Mouse (Mus musculus): ENCODE data around the gene 1600002K03Rik.

The 1600002K03Rik gene

GRCm38 (mm10) chr10:80141243-80141642 lies 31.5 kb upstream of the 1600002K03Rik start:
- DNase-seq (ENCODE audit: low spot score) = peak; percentile 93

- DNase-seq (ENCODE audit: low spot score) = peak; percentile 95
These were observed 30.8 kb upstream of the 1600002K03Rik start for GRCm38 (mm10) chr10:80141786-80142529.

- DNase-seq (ENCODE audit: low spot score) = no peak
These were observed 30.2 kb upstream of the 1600002K03Rik start for GRCm38 (mm10) chr10:80142530-80142925.

GRCm38 (mm10) chr10:80143664-80144063 lies 29.1 kb upstream of the 1600002K03Rik start:
- DNase-seq (ENCODE audit: low spot score) = no peak

GRCm38 (mm10) chr10:80144159-80144558 lies 28.6 kb upstream of the 1600002K03Rik start:
- no peak for DNase-seq (ENCODE audit: low spot score)

GRCm38 (mm10) chr10:80144864-80145838 lies 27.6 kb upstream of the 1600002K03Rik start:
- DNase-seq (ENCODE audit: low spot score) = no peak

GRCm38 (mm10) chr10:80145896-80146295 lies 26.8 kb upstream of the 1600002K03Rik start:
- DNase-seq (ENCODE audit: low spot score) = no peak

- DNase-seq (ENCODE audit: low spot score) = peak; percentile 68
These were observed 26.2 kb upstream of the 1600002K03Rik start for GRCm38 (mm10) chr10:80146568-80147011.

- DNase-seq (ENCODE audit: low spot score) = no peak
These were observed 25.5 kb upstream of the 1600002K03Rik start for GRCm38 (mm10) chr10:80147146-80147718.

- DNase-seq (ENCODE audit: low spot score) = peak; percentile 75
These were observed 24.8 kb upstream of the 1600002K03Rik start, which contains the start of gene Midn for GRCm38 (mm10) chr10:80147719-80148601. Gene Midn, plus strand, starts transcription at chr10:80148272.

GRCm38 (mm10) chr10:80148610-80149290 lies 24.0 kb upstream of the 1600002K03Rik start:
- DNase-seq (ENCODE audit: low spot score) = peak; percentile 91

- DNase-seq (ENCODE audit: low spot score) = peak; percentile 97
These were observed 23.2 kb upstream of the 1600002K03Rik start for GRCm38 (mm10) chr10:80149291-80150225.

GRCm38 (mm10) chr10:80150226-80151210 lies 22.2 kb upstream of the 1600002K03Rik start:
- peak; percentile 67 for DNase-seq (ENCODE audit: low spot score)

GRCm38 (mm10) chr10:80151211-80152034 lies 21.3 kb upstream of the 1600002K03Rik start:
- peak; percentile 64 for DNase-seq (ENCODE audit: low spot score)

- peak; percentile 59 for DNase-seq (ENCODE audit: low spot score)
These were observed 20.5 kb upstream of the 1600002K03Rik start for GRCm38 (mm10) chr10:80152071-80152872.

- peak; percentile 54 for DNase-seq (ENCODE audit: low spot score)
These were observed 19.9 kb upstream of the 1600002K03Rik start for GRCm38 (mm10) chr10:80152873-80153260.

All from testis, postnatal 14 days (tissue).